Mouse (Mus musculus) E14TG2a.4 (cell line): ENCODE results near the gene Oscar.

Experiments used
- CTCF ChIP-seq: conservative IDR thresholded peaks from 2 replicates; pipeline ENCODE4 v1.5.1; 2014; ENCODE audit warnings: low read length
- NANOG ChIP-seq: IDR thresholded peaks from 2 replicates; pipeline ENCODE4 v1.6.1; 2014; ENCODE audit warnings: borderline replicate concordance, low read length, mixed read lengths
- POU5F1 ChIP-seq: IDR thresholded peaks from 2 replicates; pipeline ENCODE4 v1.6.1; 2014; ENCODE audit warnings: low read length, borderline replicate concordance

DNA sequence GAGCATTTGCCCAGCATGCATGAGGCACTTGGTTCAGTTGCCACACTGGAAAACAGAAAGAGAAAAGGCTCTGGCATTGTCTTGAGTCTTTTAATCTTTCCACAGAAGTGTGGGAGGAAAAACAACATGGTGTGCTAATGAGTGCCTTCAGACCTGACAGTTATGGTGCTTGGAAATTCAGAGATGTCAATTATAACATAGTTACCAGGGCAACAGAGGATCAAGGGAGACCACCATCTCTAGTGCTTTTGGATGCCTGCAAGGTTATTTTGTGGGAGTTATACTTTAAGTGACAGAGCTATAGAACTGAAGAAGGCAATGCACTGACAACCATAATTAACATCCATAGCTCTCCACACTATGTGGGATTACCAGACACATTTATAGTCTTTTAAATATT is 22.1 kb downstream of the Oscar start:
- TF ChIP-seq CTCF (no peak), POU5F1 (no peak), NANOG (no peak)
